Mouse (Mus musculus) frontal cortex, postnatal 36 days (tissue): ENCODE measurements at regions not wholly inside any gene's neighbourhood (a gene's known extent, or its start where the extent isn't known, plus 50 kb on each side); places are given as distances from the start of the nearest gene placed in this dataset.
A peak's percentile ranks its signal among the peaks of the same experiment; 100 is the strongest.

Source experiments
- DNase-seq, 2 experiments: peaks; one replicate each; pipeline ENCODE4 v3.0.0; 2022; ENCODE audit warnings: low spot score in 2 of 2

DNA sequence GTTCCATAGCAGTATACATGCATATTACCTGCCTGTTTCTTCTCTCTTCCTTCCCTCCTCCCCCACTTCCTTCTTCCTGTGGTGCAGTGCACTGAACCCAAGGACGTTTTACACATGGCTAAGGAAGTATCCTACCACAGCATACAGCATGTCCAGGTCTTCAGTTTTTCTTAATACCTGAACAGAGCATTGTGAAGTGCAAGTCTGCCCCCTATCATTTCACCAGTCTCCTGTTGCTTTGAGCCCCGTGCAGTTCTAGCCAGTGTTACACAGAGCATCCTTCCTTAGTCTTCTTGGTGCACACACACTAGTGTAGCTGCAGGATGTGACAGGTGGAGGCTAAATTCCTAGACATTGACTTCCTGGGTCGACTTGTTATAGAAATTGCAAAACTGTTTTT is 53.7 kb upstream of the Foxb1 start:
- no peak for DNase-seq

DNA sequence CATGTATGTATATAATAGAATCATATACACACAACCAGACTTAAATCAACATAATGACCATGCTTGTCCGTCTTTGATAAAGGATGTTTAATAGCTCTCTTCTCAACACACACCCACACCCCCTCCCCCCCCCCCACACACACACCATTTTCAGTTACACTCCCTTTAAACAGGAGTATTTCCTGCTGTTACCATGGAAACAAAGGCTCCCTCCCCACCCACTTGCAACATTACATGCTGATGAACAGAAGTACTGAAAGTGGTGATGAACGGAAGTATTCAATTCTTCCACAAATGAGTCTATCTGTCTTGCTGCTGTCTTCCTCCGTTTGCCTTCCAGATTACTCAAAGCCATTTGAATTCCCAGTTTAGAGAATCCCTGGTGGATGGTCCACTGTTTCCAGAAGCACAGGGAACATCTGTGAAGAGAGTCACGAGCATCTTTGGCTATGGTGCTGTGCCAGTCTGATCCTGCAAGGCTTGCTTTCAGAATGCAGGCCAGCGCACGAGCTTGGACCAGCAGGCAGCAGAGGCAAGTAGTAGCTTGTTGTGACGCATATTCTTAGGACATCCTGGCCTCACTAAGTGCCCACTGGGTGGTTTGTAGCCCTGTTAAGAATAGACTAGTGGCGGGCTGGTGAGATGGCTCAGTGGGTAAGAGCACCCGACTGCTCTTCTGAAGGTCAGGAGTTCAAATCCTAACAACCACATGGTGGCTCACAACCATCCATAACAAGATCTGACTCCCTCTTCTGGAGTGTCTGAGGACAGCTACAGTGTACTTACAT is 62.6 kb upstream of the Foxb1 start:
- peak; percentile 2 to 24 for DNase-seq

DNA sequence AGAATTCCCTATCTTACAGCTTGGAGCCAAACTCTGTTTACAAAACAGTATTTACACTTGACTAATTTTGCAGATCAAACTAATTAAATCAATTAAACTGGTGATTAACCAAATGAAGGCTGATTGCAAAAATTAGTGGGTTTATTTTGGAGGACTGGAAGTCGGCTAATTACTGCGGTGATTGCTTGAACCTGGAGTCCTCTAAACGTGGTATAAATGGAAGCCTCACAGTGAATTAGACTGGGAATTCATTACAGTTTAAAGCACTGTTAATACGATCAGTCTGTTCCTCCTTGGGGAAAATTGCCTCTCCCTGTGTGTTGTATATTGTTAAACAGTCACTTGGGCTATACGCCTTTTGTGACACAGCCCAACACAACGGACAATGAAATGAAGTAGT is 67.7 kb upstream of the Foxb1 start:
- no peak for DNase-seq

DNA sequence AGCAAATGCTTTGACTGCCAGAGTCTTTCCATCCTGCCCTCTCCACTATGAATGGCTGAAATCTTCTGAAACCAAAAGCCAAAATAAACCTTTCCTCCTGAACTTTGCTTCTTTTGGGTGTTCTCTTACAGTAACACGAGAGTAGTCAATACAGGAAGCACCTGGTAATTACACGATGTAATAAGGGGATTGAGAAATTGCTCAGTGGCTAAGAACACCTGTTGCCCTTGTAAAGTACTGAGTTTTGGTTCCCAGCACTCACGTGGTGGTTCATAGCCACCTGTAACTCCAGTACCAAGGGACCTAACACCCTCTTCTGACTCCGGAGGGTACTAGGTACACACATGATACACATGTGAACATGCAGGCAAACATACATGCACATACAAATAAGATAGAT is 74.7 kb upstream of the Foxb1 start:
- no peak for DNase-seq

DNA sequence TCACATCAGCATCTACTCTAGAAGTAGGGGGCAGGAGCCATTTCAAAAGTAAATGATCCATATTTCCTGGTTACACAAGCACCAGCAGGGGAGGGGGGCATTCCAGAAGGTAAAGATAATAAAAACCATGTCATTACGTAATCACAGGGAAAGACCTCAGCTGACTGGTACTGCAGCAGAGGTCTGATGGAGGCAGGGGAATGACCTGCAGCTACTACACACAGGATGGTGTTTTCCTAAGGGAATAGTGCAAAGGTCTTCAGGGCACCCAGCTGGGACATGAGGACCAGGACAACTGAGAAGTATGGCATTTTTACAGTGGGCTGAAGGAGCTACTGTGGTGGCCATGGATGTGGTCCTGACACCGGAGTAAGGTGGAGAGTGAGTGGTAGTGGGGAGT is 78.5 kb upstream of the Foxb1 start:
- no peak for DNase-seq

DNA sequence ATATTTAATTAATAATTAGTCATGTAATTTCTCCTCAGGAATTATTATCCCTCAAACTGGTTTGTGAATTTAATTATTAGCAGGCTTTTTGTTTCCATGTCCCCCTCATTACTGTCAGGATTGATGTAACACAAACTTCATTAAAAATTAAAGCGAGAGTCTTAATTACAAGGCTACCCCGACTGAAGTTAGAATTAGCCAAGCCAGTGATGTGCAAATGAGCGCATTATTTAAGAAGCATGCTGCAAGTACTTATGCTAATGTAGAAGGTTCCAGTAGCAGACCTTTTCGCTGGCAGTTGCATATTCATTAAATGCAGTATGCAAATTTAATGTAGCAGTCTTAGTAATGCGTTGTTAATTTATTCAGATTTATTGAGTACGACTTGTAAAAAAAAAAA is 84.0 kb upstream of the Foxb1 start:
- no peak for DNase-seq

DNA sequence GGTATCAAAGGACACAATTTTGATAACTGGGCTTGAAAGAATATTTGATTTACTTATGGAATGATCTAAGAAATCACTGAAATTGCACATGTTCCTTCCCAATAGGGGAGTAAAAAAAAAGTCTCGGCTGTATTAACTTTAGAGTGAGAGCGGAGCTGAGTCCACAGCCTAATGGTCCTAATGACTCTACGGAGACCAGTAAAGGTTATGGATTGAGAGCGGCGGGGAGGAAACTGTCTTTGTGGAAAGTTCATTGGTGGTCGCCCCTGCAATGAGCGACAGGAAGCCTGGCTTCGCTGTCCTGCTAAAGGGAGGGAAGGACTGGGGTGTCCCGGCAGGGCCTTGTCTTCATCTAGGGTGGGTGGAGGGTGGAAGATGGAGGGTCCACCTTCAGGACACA is 84.5 kb upstream of the Foxb1 start:
- no peak for DNase-seq

DNA sequence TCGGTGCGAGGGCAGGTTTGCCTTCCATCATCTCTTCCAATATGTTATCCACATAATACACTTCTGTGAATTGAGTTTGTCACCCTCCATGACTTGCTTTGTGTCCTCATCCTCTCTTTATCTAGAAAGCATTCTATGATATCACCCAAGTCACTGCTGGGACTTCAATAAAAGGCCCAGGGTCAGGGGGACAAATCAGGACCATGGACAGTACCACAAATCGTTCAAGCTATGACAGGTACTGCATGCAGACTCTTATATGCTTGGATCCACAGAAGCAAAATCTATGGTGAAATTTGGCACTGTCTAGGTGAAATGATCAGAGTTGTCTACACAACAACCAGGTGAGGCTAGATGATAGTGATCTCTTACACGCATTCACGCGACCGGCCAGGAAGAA is 95.9 kb upstream of the Foxb1 start:
- no peak for DNase-seq

DNA sequence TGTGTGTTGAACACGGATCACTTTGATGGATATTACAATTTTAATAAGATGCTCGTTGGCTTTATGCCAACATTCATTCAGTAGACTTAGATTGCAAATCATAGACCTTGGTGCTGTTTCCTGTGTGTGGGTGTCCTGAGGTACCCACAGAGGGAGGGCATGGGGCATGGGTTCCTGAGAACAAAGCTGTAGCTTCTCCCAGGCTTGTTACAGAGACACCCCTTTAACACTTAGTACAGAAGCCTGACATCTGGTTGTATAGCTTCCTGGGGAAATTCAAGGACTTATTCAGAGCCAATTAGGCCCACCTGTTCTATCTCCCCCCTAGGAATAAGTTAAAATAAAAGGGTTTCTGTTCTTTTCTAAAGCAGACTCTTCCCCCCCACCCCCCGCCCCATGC is 97.9 kb upstream of the Foxb1 start:
- DNase-seq = no peak

DNA sequence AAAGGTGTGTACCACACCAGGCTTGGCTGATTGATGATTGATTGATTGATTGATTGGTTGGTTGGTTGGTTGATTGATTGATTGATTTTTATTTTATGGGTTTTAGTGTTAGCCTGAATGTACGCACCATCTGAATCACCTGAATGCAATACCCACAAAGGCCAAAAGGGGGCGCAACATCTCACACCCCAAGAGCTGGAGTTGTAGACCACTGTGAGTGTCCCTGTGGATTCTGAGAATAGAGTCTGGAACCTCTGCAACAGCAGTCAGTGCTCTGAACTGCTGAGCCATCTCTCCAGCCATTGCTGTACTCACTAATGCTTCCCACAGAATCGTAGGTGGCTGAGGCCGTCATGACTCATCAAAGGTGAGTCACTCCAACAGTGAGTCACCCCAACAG is 109.4 kb upstream of the Foxb1 start:
- DNase-seq = no peak

DNA sequence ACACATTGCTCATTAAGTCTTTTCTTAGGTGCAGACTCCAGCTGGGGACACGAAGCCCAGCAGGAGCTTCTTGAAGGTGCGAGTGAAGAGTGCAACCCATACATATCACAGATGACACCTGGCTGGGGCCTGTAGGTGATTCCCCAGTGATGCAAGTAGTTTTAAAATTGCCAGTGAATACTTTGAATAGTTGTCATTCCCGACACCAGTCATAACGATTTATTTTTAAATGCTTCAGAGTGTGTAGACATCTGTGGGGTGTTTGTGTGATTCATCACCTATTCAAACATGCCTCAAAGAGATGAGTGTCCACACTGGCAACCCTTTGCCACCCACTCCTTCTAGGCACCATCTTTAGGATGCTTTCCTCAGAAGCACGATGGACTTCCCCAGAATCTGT is 102.9 kb upstream of the Bnip2 start:
- no peak for DNase-seq

DNA sequence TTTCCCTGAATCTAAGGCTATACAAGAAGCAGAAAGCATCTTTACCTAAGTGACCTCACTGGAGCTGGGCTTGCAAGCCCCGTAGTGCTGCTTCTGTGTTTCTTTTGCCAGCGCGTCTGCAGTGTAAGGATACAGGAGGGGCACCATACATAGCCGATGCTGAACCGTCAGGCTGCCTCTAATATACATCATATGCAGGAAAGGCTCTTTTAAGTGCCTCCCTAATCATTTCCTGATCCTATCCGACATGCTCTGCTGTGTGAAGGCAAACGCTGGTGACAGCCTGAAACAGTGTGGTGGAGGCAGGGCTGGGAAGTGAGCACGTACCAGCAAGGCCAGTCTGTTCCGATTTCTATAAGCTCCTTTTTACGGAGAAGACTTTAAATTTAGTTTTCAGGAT is 91.2 kb upstream of the Bnip2 start:
- no peak for DNase-seq

DNA sequence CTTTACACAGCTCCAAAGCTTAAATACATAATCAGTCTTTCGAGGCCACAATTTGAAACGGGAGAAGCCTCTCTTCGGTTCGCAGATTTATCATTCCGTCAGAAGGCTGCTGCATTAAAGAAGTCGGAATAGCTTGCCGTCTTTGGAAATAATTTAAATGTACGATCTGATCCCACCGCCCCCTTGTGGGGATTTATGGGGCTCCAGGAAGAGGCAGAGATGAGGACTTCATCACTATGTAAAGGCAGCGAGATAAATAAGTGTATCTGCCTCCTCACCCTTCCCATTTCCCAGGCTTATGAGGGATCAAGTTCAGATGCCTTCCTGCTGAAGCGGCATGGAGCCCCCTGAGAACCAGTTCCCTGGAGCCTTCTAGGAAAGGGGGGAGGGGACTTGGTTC is 89.9 kb upstream of the Bnip2 start:
- DNase-seq = peak; percentile 9 to 18

DNA sequence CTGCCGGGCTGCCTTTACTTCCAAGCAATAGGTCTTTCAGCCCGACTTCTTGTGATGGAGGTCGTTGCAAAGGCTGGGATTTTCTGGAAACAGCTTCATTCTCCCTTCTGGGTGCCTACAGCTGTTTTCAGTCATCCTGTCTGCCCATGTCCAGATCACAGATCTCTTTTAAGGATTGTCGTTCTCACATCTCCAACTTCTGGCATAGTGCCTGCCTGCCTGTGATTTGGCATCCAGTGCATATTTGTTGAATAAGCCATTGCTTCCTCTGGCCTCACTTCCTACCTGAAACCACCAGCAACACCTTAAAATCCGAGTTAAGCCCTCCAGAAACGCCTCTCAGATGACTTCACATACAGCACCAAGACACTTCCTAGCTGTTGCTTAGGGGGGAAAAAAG is 88.4 kb upstream of the Bnip2 start:
- no peak for DNase-seq

DNA sequence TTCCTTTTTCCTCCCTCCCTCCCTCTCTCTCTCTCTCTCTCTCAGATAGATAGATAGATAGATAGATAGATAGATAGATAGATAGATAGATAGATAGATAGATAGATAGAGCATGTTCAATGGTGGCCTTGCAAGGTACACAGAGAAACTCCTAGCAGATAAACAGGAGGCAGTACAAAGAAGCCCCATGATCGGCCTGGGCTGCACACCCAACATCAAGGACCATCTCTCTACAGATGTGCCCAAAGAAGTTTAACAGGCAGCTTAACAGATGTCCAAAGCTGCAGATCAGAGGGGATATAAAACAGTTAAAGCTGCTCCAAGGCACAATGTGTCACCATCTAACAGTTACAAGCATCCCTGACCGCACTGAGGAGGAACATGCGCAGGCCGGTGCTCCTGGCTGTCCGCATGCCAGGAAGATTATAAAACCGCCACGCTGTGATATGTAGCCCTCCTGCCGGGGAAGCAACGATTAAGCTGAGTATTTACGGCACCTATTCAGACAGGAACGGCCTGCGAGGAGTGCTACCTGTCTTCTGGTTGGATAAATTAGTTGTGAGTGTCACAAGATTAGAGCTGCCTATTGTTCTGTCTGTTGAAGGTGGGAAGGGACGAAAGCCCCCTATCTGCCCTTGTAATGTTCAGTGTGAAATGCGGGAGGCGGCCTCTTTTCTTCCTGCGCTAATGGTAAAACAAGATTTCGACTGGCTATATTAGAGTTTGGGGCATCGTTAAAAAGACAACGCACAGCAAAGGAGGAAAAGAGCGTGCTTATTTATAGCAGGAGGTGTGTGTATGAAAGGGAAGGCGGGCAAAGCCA is 81.9 kb upstream of the Bnip2 start:
- DNase-seq = no peak

DNA sequence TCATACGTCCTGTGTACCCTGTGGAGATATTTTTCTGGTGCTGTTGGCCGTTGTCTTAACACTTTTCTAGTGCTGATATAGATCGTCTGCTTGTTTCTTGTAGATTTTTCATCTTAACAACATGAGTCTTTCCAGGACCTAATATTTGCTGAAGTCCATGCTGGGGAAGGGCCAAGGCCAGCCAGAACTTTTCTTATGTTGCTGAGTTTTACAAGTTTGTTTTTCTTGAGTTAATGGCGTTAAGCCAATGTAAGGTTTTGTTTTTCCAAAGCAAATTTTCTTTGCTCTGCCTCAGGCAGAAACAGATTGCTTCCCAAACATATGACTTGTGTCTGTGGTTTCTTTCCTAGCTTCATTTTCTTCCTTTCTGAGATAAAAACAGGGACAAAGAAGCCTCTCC is 78.6 kb upstream of the Bnip2 start:
- DNase-seq = no peak

DNA sequence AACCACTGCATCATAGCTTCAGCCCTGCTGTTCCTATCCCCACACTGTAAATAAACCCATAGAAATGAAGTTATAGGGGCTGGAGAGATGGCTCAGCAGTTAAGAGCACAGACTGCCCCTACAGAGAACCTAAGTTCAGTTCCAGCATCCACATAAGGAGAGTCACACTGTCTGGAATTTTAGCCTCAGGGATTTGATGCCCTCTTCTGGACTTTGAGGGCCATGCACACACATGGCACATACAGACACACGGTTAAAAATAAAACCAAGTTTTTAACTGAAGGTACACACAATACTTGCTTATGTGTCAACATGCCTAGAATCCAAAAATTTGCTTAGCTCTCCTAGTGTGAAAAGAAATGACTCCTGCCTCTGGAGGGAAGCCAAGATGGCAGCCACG is 61.1 kb upstream of the Bnip2 start:
- no peak for DNase-seq

DNA sequence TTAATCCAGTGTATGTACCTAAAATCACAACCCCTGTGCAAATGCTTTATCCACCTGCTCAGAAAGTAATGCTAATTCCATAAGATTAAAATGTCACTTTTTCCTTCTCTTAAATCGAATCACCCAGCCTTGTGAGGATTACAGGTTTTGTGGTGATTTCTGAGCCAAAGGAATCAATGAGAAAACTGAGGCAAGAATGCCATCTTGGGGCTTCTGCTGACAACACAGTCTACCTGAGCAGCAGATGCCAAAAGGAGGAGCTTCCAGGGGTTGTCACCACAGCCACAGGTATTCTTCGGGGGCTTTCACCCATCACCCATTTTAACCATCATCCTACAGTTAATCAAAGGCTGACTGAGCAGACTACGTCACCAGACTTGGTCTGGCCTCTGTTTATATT is 51.4 kb upstream of the Bnip2 start:
- DNase-seq = no peak
